Mouse (Mus musculus) embryonic fibroblast, embryonic 13.5 days (primary cell): Measurements from ENCODE around the gene Krt75. TPM values are rescaled to one million over a fixed set of nuclear protein-coding genes. Genes with fewer than 3 reads are reported as not detected.

ENCODE experiments used
- H3K27ac ChIP-seq: 2 replicates; pipeline ENCODE4 v1.5.1; 2012; ENCODE audit warnings: low read length, control low read depth, inconsistent platforms; ENCODE audit not compliant: insufficient read depth
- H3K4me1 ChIP-seq: 2 replicates; pipeline ENCODE4 v1.6.1; 2011; ENCODE audit warnings: low read length; ENCODE audit not compliant: control insufficient read depth, insufficient read depth
- H3K4me3 ChIP-seq: 2 replicates; pipeline ENCODE4 v1.5.1; 2011; ENCODE audit warnings: mild to moderate bottlenecking, control low read depth, low read length; ENCODE audit not compliant: insufficient read depth
- CTCF ChIP-seq: IDR thresholded peaks from 2 replicates; pipeline ENCODE4 v1.5.1; 2011; ENCODE audit warnings: mild to moderate bottlenecking, control low read depth, low read length, moderate library complexity, borderline replicate concordance; ENCODE audit not compliant: insufficient read depth
- POLR2A ChIP-seq: IDR thresholded peaks from 2 replicates; pipeline ENCODE4 v1.6.1; 2011; ENCODE audit warnings: low read depth, mild to moderate bottlenecking, control low read depth, low read length, moderate library complexity
- polyA plus RNA-seq: library from polyadenylated mRNA; stranded (reverse); fragments of >200 nt; gene quantifications from 2 replicates; pipeline ENCODE4 v1.2.4, GENCODE M21; 2011; ENCODE audit warnings: low read depth; ENCODE audit not compliant: missing spikeins, insufficient read length

Krt75 gene
- polyA plus RNA-seq, 1 experiment = not detected

GRCm38 (mm10) chr15:101553169-101553568, 20.5 kb downstream of the Krt75 start:
- TF ChIP-seq CTCF (no peak), POLR2A (no peak)
- no peak overlapping the region for H3K27ac ChIP-seq
- no peak overlapping the region for H3K4me3 ChIP-seq
- no peaks in the 10 kb centered on the region for H3K4me1 ChIP-seq

- TF ChIP-seq POLR2A = no peak
- no peak for TF ChIP-seq CTCF
- Histone ChIP-seq H3K4me3 (no peak overlapping the region), H3K27ac (no peak overlapping the region), H3K4me1 (no peaks in the 10 kb centered on the region)
Measured at GRCm38 (mm10) chr15:101552188-101552587, 21.5 kb downstream of the Krt75 start.

GRCm38 (mm10) chr15:101550567-101550966, 23.1 kb downstream of the Krt75 start, which contains the start of gene Krt82:
Krt82 (minus strand) TSS chr15:101550667.
- TF ChIP-seq CTCF (no peak), POLR2A (no peak)
- H3K4me1 ChIP-seq = no peaks in the 10 kb centered on the region
- no peak within 1 kb of the TSS for H3K27ac ChIP-seq
- H3K4me3 ChIP-seq = no peak within 1 kb of the TSS

GRCm38 (mm10) chr15:101544478-101544877, 29.2 kb downstream of the Krt75 start:
- no peaks in the 10 kb centered on the region for H3K4me1 ChIP-seq
- H3K27ac ChIP-seq = no peak overlapping the region
- no peak overlapping the region for H3K4me3 ChIP-seq
- TF ChIP-seq POLR2A (no peak), CTCF (no peak)

- Histone ChIP-seq H3K27ac (no peak overlapping the region), H3K4me3 (no peak overlapping the region), H3K4me1 (no peaks in the 10 kb centered on the region)
- no peak for TF ChIP-seq POLR2A
- TF ChIP-seq CTCF = no peak
Measured at GRCm38 (mm10) chr15:101542543-101542942, 31.2 kb downstream of the Krt75 start.

GRCm38 (mm10) chr15:101538580-101538900, 35.2 kb downstream of the Krt75 start:
- TF ChIP-seq CTCF = no peak
- H3K4me1 ChIP-seq = no peaks in the 10 kb centered on the region
- H3K27ac ChIP-seq = no peak overlapping the region
- H3K4me3 ChIP-seq = no peak overlapping the region

- Histone ChIP-seq H3K4me1 (no peaks in the 10 kb centered on the region), H3K4me3 (no peak overlapping the region), H3K27ac (no peak overlapping the region)
- TF ChIP-seq CTCF (no peak), POLR2A (no peak)
Measured at GRCm38 (mm10) chr15:101537864-101538579, 35.7 kb downstream of the Krt75 start.

- H3K27ac ChIP-seq = no peak overlapping the region
- TF ChIP-seq POLR2A (no peak), CTCF (no peak)
- H3K4me1 ChIP-seq = no peaks in the 10 kb centered on the region
- H3K4me3 ChIP-seq = no peak overlapping the region
Measured at GRCm38 (mm10) chr15:101536054-101536850, 37.5 kb downstream of the Krt75 start.

GRCm38 (mm10) chr15:101532720-101533119, 41.0 kb downstream of the Krt75 start, which contains the start of gene Krt84:
Krt84 (minus strand) TSS chr15:101532820.
- H3K4me1 ChIP-seq = no peaks in the 10 kb centered on the region
- TF ChIP-seq POLR2A (no peak), CTCF (no peak)
- no peak within 1 kb of the TSS for H3K4me3 ChIP-seq
- no peak within 1 kb of the TSS for H3K27ac ChIP-seq
